14 mouse cellular contexts compared by ENCODE assay signal in genomic region chr3:31307936-31308335, GRCm38 (mm10). TPM values are rescaled to one million over a fixed set of nuclear protein-coding genes. Genes with fewer than 3 reads are reported as not detected.
DNase-seq lines count a peak whose midpoint lies in the region; ATAC-seq and TF ChIP-seq lines count a peak whose summit lies in the region.
"Had no signal": no experiment of that assay in that cellular context is flagged by ENCODE, and none has a peak within 500 bp of the region (broad histone marks: within the 10 kb centered on the region; RNA-seq: fewer than 3 reads in every experiment).

No protein-coding gene starts in this region.

- no peaks in the 10 kb centered on the region for H3K79me2 ChIP-seq in heart, adult 2 months (replicated peaks; ENCODE audit: control insufficient read depth, insufficient read depth, low read length)

- H3K4me2 ChIP-seq in hindbrain, embryonic 14.5 days (replicated peaks): peak overlapping the region; percentile 80
- H3K4me2 ChIP-seq in hindbrain, embryonic 12.5 days (replicated peaks): no peak overlapping the region
- H3K4me2 ChIP-seq in intestine, postnatal 0 days (replicated peaks; ENCODE audit: low read depth): no peak overlapping the region
- H3K4me2 ChIP-seq: embryonic facial prominence, embryonic 13.5 days; liver, embryonic 15.5 days had no signal

- peaks cover 8% of the 10 kb centered on the region for H3K27me3 ChIP-seq in hindbrain, embryonic 14.5 days (ENCODE audit: control insufficient read depth, insufficient read depth, low read length)
- peaks cover 32% of the 10 kb centered on the region for H3K27me3 ChIP-seq in hindbrain, embryonic 12.5 days
- H3K27me3 ChIP-seq in heart, adult 2 months (ENCODE audit: control insufficient read depth, insufficient read depth, low read length): peaks cover 6% of the 10 kb centered on the region
- peaks cover 13% of the 10 kb centered on the region for H3K27me3 ChIP-seq in intestine, postnatal 0 days (replicated peaks; ENCODE audit: control insufficient read depth, insufficient read depth, low read length)
- H3K27me3 ChIP-seq: forebrain, embryonic 15.5 days had no signal

- intact Hi-C loops in heart, adult 2 months (cut with DNase I): no loop called here

- H3K4me3 ChIP-seq in hindbrain, embryonic 14.5 days (replicated peaks; ENCODE audit: low read length): peak overlapping the region; percentile 58; the same call in 1 of the 2 replicates
- no peak overlapping the region for H3K4me3 ChIP-seq in hindbrain, embryonic 12.5 days
- no peak overlapping the region for H3K4me3 ChIP-seq in heart, adult 2 months
- no peak overlapping the region for H3K4me3 ChIP-seq in intestine, postnatal 0 days (ENCODE audit: low read depth, low read length)
- H3K4me3 ChIP-seq: embryonic facial prominence, embryonic 13.5 days; liver, embryonic 15.5 days had no signal

- no peaks in the 10 kb centered on the region for H3K36me3 ChIP-seq in hindbrain, embryonic 14.5 days (replicated peaks; ENCODE audit: control insufficient read depth, insufficient read depth)
- H3K36me3 ChIP-seq in hindbrain, embryonic 12.5 days: no peaks in the 10 kb centered on the region
- H3K36me3 ChIP-seq in heart, adult 2 months (ENCODE audit: control insufficient read depth, insufficient read depth, low read length): no peaks in the 10 kb centered on the region
- no peaks in the 10 kb centered on the region for H3K36me3 ChIP-seq in intestine, postnatal 0 days (ENCODE audit: control insufficient read depth, insufficient read depth)
- H3K36me3 ChIP-seq: embryonic facial prominence, embryonic 13.5 days; forebrain, embryonic 15.5 days; liver, embryonic 15.5 days had no signal

- no peak for TF ChIP-seq EP300 in heart, adult 2 months (IDR thresholded peaks at IDR 0.05; ENCODE audit: insufficient read depth, low read depth, low read length)

- TF ChIP-seq POLR2A in heart, adult 2 months (IDR thresholded peaks at IDR 0.05; ENCODE audit: insufficient read depth, low read depth, low read length): no peak

- no peak for DNase-seq in hindbrain, embryonic 14.5 days (ENCODE audit: low spot score)
- DNase-seq in frontal cortex, postnatal 10 days (ENCODE audit: low spot score in 2 of 2): peak; percentile 31 to 50
- DNase-seq in left cerebral cortex, adult 18-20 months (ENCODE audit: low spot score in 2 of 2): peak; percentile 54 to 72
- peak; percentile 49 for DNase-seq in right cerebral cortex, postnatal 14 days
- DNase-seq in heart, adult 2 months: no peak
- DNase-seq: spleen, adult 18-20 months; thymus, adult 2 months had no signal

- 85% methylated on average over 6 of the region's 6 CpGs for whole genome bisulfite sequencing in hindbrain, embryonic 14.5 days
- WGBS in hindbrain, embryonic 12.5 days: 83% methylated on average over 6 of the region's 6 CpGs
- 67% methylated on average over 6 of the region's 6 CpGs for WGBS in heart, adult 2 months
- WGBS in intestine, postnatal 0 days: 77% methylated on average over 6 of the region's 6 CpGs

- no peak overlapping the region for H3K27ac ChIP-seq in hindbrain, embryonic 14.5 days
- H3K27ac ChIP-seq in hindbrain, embryonic 12.5 days: no peak overlapping the region
- H3K27ac ChIP-seq in heart, adult 2 months: no peak overlapping the region
- no peak overlapping the region for H3K27ac ChIP-seq in intestine, postnatal 0 days (ENCODE audit: low read depth, low read length)
- H3K27ac ChIP-seq: embryonic facial prominence, embryonic 13.5 days; forebrain, embryonic 15.5 days; liver, embryonic 15.5 days had no signal

- no peak overlapping the region for H3K9ac ChIP-seq in hindbrain, embryonic 14.5 days
- H3K9ac ChIP-seq in hindbrain, embryonic 12.5 days: no peak overlapping the region
- no peak overlapping the region for H3K9ac ChIP-seq in heart, adult 2 months (ENCODE audit: low read depth, low read length)
- no peak overlapping the region for H3K9ac ChIP-seq in intestine, postnatal 0 days (ENCODE audit: low read depth, low read length)
- H3K9ac ChIP-seq: embryonic facial prominence, embryonic 13.5 days; liver, embryonic 15.5 days had no signal

- no peak for ATAC-seq in hindbrain, embryonic 14.5 days (ENCODE audit: low FRiP score)
- no peak for ATAC-seq in hindbrain, embryonic 12.5 days (ENCODE audit: low FRiP score)
- ATAC-seq in cerebellum, adult (ENCODE audit: insufficient number of reproducible peaks, low FRiP score, low TSS enrichment): no peak
- no peak for ATAC-seq in intestine, postnatal 0 days
- ATAC-seq: forebrain, embryonic 15.5 days had no signal

- H3K9me3 ChIP-seq in hindbrain, embryonic 14.5 days (ENCODE audit: control insufficient read depth, low read length): no peaks in the 10 kb centered on the region
- H3K9me3 ChIP-seq in hindbrain, embryonic 12.5 days (replicated peaks): no peaks in the 10 kb centered on the region
- H3K9me3 ChIP-seq in intestine, postnatal 0 days (ENCODE audit: control insufficient read depth): no peaks in the 10 kb centered on the region
- H3K9me3 ChIP-seq: embryonic facial prominence, embryonic 13.5 days; forebrain, embryonic 15.5 days; liver, embryonic 15.5 days had no signal

- H3K4me1 ChIP-seq in hindbrain, embryonic 14.5 days (replicated peaks; ENCODE audit: control insufficient read depth, insufficient read depth, low read length): peaks cover 5% of the 10 kb centered on the region; the same call in 1 of the 2 replicates
- H3K4me1 ChIP-seq in hindbrain, embryonic 12.5 days: peaks cover 14% of the 10 kb centered on the region
- H3K4me1 ChIP-seq in heart, adult 2 months (ENCODE audit: control insufficient read depth, insufficient read depth, low read length): no peaks in the 10 kb centered on the region
- H3K4me1 ChIP-seq in intestine, postnatal 0 days (replicated peaks; ENCODE audit: control insufficient read depth, insufficient read depth, low read length): no peaks in the 10 kb centered on the region
- H3K4me1 ChIP-seq: liver, embryonic 15.5 days had no signal

- no peak for TF ChIP-seq CTCF in heart, adult 2 months (IDR thresholded peaks at IDR 0.05)
- TF ChIP-seq CTCF in intestine, postnatal 0 days (IDR thresholded peaks at IDR 0.05; ENCODE audit: low read depth): no peak

RNA-seq across cellular contexts. Expression of gene Slc7a14, which starts 2.2 kb away (rescaled TPM):
- polyA plus RNA-seq in hindbrain, embryonic 14.5 days (2014; fragmentation: Nextera tagmentation; extraction: Ambion mirVana): 8.0 and 9.9 TPM in 2 replicates
- polyA plus RNA-seq in hindbrain, embryonic 12.5 days (2016; fragmentation: Nextera tagmentation; extraction: Ambion mirVana): 2.0 TPM in 2 replicates
- total RNA-seq in left cerebral cortex, adult 18-20 months (2021): 10 to 100 TPM; 61.0 to 70.3 TPM
- under 1 TPM; 0.03 to 0.14 TPM for total RNA-seq in heart, adult 2 months (2021)
- 0.12 and 0.15 TPM in 2 replicates for polyA plus RNA-seq in heart, adult 2 months (2012; rRNA removed)
- polyA plus RNA-seq in intestine, postnatal 0 days (2015; fragmentation: Nextera tagmentation; extraction: Ambion mirVana): 0.34 and 0.48 TPM in 2 replicates
- total RNA-seq: neutrophil, adult 5-6 weeks had no signal

Comparison
In these comparisons a context has a peak if more than half of its experiments do, and no peak if none do; other contexts are left out.
1. DNase-seq: peak in frontal cortex, postnatal 10 days (2 of 2), left cerebral cortex, adult 18-20 months (2 of 2) and right cerebral cortex, postnatal 14 days (single experiment); none in hindbrain, embryonic 14.5 days (single experiment) and heart, adult 2 months (0 of 2).